Mouse (Mus musculus): ENCODE results near the gene Olfr1301. TPM values are rescaled to one million over a fixed set of nuclear protein-coding genes. Genes with fewer than 3 reads are reported as not detected.

The Olfr1301 gene
- not detected for polyA plus RNA-seq (2014; fragmentation: Illumina TruSeq; extraction: RNeasy Lipid Tissue Mini Kit (QIAGEN cat#74804); ENCODE audit: low read depth, low replicate concordance)

DNA sequence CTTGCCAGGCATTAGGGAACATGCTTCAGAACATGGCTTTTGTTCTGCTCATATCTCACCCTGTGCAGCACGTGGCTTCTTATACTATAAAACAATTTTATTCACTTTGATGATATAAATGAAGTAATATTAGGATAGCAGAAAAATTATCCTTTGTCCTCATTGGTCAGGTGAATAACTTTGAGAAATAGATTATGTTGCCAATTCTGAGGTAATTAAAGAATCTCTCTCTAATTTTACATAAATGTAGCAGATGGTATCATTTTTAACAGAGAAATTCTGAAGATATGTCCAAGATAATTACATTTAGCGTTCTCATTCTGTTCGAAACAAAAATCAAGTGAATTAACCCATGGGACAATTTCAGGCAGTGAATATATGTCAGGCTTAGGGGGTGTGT, at the start of gene Olfr1301:
TSS of gene Olfr1301 (plus strand) at position 301 of the 400 bp plus-strand sequence.

DNA sequence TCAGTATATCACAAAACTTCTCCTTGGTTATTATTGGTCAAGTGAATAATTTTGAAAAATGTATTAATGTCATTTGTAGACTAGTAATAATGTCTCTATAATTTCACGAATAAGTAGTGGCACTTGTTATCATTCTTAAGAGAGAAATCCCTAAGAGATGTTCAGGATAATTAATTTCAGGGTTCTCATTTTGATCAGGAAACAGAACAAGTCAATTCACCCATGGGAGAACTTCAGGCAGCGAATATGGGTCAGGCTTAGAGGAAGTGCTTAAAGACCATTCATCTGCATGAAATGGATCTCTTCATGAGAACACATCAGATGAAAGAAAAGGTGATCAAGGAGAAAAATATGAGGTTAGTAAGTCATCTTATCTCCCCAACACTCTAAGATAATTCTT, 26.3 kb downstream of the Olfr1301 start, which contains the start of gene Olfr1302:
TSS of gene Olfr1302 (plus strand) at position 301 of the 400 bp plus-strand sequence.

Other genes with a start within 250 kb of the Olfr1301 start
- not detected for gene Olfr1293-ps, start 225.8 kb upstream of the Olfr1301 start, polyA plus RNA-seq (2014; fragmentation: Illumina TruSeq; extraction: RNeasy Lipid Tissue Mini Kit (QIAGEN cat#74804); ENCODE audit: low read depth, low replicate concordance)
- gene Olfr1294, start 210.7 kb upstream of the Olfr1301 start, polyA plus RNA-seq (2014; fragmentation: Illumina TruSeq; extraction: RNeasy Lipid Tissue Mini Kit (QIAGEN cat#74804); ENCODE audit: low read depth, low replicate concordance): not detected
- not detected for gene Olfr1295, start 181.3 kb upstream of the Olfr1301 start, polyA plus RNA-seq (2014; fragmentation: Illumina TruSeq; extraction: RNeasy Lipid Tissue Mini Kit (QIAGEN cat#74804); ENCODE audit: low read depth, low replicate concordance)
- gene Olfr1297, start 124.5 kb upstream of the Olfr1301 start, polyA plus RNA-seq (2014; fragmentation: Illumina TruSeq; extraction: RNeasy Lipid Tissue Mini Kit (QIAGEN cat#74804); ENCODE audit: low read depth, low replicate concordance): not detected
- not detected for gene Olfr1298, start 101.8 kb upstream of the Olfr1301 start, polyA plus RNA-seq (2014; fragmentation: Illumina TruSeq; extraction: RNeasy Lipid Tissue Mini Kit (QIAGEN cat#74804); ENCODE audit: low read depth, low replicate concordance)
- gene Olfr1299, start 89.6 kb upstream of the Olfr1301 start, polyA plus RNA-seq (2014; fragmentation: Illumina TruSeq; extraction: RNeasy Lipid Tissue Mini Kit (QIAGEN cat#74804); ENCODE audit: low read depth, low replicate concordance): not detected
- gene Olfr1302, start 26.4 kb downstream of the Olfr1301 start, polyA plus RNA-seq (2014; fragmentation: Illumina TruSeq; extraction: RNeasy Lipid Tissue Mini Kit (QIAGEN cat#74804); ENCODE audit: low read depth, low replicate concordance): not detected
- gene Olfr1303, start 69.3 kb downstream of the Olfr1301 start, polyA plus RNA-seq (2014; fragmentation: Illumina TruSeq; extraction: RNeasy Lipid Tissue Mini Kit (QIAGEN cat#74804); ENCODE audit: low read depth, low replicate concordance): not detected
- gene Olfr1305, start 126.1 kb downstream of the Olfr1301 start, polyA plus RNA-seq (2014; fragmentation: Illumina TruSeq; extraction: RNeasy Lipid Tissue Mini Kit (QIAGEN cat#74804); ENCODE audit: low read depth, low replicate concordance): not detected
- not detected for gene Olfr1306, start 165.3 kb downstream of the Olfr1301 start, polyA plus RNA-seq (2014; fragmentation: Illumina TruSeq; extraction: RNeasy Lipid Tissue Mini Kit (QIAGEN cat#74804); ENCODE audit: low read depth, low replicate concordance)
- not detected for gene Olfr1307, start 198.4 kb downstream of the Olfr1301 start, polyA plus RNA-seq (2014; fragmentation: Illumina TruSeq; extraction: RNeasy Lipid Tissue Mini Kit (QIAGEN cat#74804); ENCODE audit: low read depth, low replicate concordance)
- not detected for gene Olfr1308, start 213.9 kb downstream of the Olfr1301 start, polyA plus RNA-seq (2014; fragmentation: Illumina TruSeq; extraction: RNeasy Lipid Tissue Mini Kit (QIAGEN cat#74804); ENCODE audit: low read depth, low replicate concordance)
- not detected for gene Olfr1309, start 239.3 kb downstream of the Olfr1301 start, polyA plus RNA-seq (2014; fragmentation: Illumina TruSeq; extraction: RNeasy Lipid Tissue Mini Kit (QIAGEN cat#74804); ENCODE audit: low read depth, low replicate concordance)